Mouse (Mus musculus) hindbrain, postnatal 0 days (tissue): ENCODE data around the gene Farp1. TPM values are rescaled to one million over a fixed set of nuclear protein-coding genes. Genes with fewer than 3 reads are reported as not detected.

Experiments used
- ATAC-seq: fragments of 200-750 bp; cut with Nextera tagmentation; 2 replicates; pipeline ENCODE4 v1.8.0; 2017; ENCODE audit warnings: mild to moderate bottlenecking, moderate TSS enrichment, moderate library complexity
- DNase-seq: peaks from one replicate; pipeline ENCODE4 v3.0.0-alpha.2; 2015; ENCODE audit warnings: low spot score
- H3K27ac ChIP-seq: fragments of 300-500 bp; sonication (generic); 2 replicates; pipeline ENCODE4 v1.5.1; 2014; ENCODE audit warnings: mild to moderate bottlenecking
- H3K27me3 ChIP-seq: fragments of 300-500 bp; sonication (generic); 2 replicates; pipeline ENCODE4 v1.6.1; 2014; ENCODE audit warnings: low read length, mixed read lengths; ENCODE audit not compliant: insufficient read depth
- H3K36me3 ChIP-seq: fragments of 300-500 bp; sonication (generic); 2 replicates; pipeline ENCODE4 v1.6.1; 2014; ENCODE audit warnings: low read length, mixed read lengths; ENCODE audit not compliant: insufficient read depth
- H3K4me1 ChIP-seq: fragments of 300-500 bp; sonication (generic); 2 replicates; pipeline ENCODE4 v1.6.1; 2014; ENCODE audit warnings: antibody characterized with exemption, low read length, mixed read lengths; ENCODE audit not compliant: insufficient read depth
- H3K4me2 ChIP-seq: fragments of 300-500 bp; sonication (generic); 2 replicates; pipeline ENCODE4 v1.6.1; 2014; ENCODE audit warnings: low read depth, mild to moderate bottlenecking, low read length, moderate library complexity, mixed read lengths
- H3K4me3 ChIP-seq: fragments of 300-500 bp; sonication (generic); 2 replicates; pipeline ENCODE4 v1.5.1; 2014; ENCODE audit warnings: low read length
- H3K9ac ChIP-seq: fragments of 300-500 bp; sonication (generic); replicated peaks from 2 replicates; pipeline ENCODE4 v1.6.1; 2014; ENCODE audit warnings: mild to moderate bottlenecking, low read length, moderate library complexity, mixed read lengths
- H3K9me3 ChIP-seq: fragments of 300-500 bp; sonication (generic); 2 replicates; pipeline ENCODE4 v1.6.1; 2016; ENCODE audit warnings: low read length, mixed read lengths
- CTCF ChIP-seq: IDR thresholded peaks from 2 replicates; pipeline ENCODE4 v1.5.1; 2016; ENCODE audit warnings: antibody characterized with exemption, control low read depth, low read depth
- WGBS: fragments of 180-500 bp; shearing (Covaris S2); extraction: QIAGEN DNeasy Blood & Tissue Kit; methylation state at CpG from one replicate; pipeline ENCODE4 v1.1.7; 2014; 5-methylcytosine and 5-hydroxymethylcytosine counted together
- polyA plus RNA-seq: library from polyadenylated mRNA; unstranded; fragments of >200 nt; fragmentation: Nextera tagmentation; extraction: Ambion mirVana; gene quantifications from 2 replicates; pipeline ENCODE4 v1.2.1, GENCODE M21; 2015
- total RNA-seq: library from RNA; depleted of rRNA; stranded (reverse); fragments of >200 nt; gene quantifications from 2 replicates; pipeline ENCODE4 v1.2.3, GENCODE M21; 2014

The Farp1 gene
- total and polyA plus RNA-seq, 2 experiments from 2014 or later: 31.7 to 99.0 TPM

DNA sequence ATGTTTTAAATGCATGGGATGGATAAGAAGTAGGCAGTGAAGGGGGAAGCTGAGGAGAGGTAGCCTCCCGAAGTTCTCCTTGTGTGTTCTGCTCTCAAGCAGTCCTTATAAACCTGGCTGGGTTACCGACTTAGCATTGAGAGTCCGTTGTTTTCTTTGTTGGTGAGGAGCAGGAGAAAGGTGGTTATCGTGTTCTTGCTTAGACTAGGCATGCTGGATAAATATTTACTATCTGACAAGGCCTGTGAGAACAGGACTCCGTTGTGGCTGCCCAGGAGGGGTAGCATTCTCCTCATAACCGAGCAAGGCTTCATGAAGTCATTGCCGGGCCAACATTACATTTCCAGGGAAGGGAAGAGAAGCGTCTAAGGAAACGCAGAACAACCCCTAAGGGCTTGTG lies 135.3 kb downstream of the Farp1 start:
- Histone ChIP-seq H3K4me3 (no peak overlapping the region), H3K9me3 (no peaks in the 10 kb centered on the region), H3K27ac (no peak overlapping the region), H3K9ac (no peak overlapping the region), H3K36me3 (no peaks in the 10 kb centered on the region), H3K4me1 (peaks cover 24% of the 10 kb centered on the region), H3K27me3 (no peaks in the 10 kb centered on the region), H3K4me2 (no peak overlapping the region)
- DNase-seq (no peak), ATAC-seq (no peak)
- no peak for TF ChIP-seq CTCF
- WGBS: 88% methylated on average over 9 of the region's 9 CpGs

DNA sequence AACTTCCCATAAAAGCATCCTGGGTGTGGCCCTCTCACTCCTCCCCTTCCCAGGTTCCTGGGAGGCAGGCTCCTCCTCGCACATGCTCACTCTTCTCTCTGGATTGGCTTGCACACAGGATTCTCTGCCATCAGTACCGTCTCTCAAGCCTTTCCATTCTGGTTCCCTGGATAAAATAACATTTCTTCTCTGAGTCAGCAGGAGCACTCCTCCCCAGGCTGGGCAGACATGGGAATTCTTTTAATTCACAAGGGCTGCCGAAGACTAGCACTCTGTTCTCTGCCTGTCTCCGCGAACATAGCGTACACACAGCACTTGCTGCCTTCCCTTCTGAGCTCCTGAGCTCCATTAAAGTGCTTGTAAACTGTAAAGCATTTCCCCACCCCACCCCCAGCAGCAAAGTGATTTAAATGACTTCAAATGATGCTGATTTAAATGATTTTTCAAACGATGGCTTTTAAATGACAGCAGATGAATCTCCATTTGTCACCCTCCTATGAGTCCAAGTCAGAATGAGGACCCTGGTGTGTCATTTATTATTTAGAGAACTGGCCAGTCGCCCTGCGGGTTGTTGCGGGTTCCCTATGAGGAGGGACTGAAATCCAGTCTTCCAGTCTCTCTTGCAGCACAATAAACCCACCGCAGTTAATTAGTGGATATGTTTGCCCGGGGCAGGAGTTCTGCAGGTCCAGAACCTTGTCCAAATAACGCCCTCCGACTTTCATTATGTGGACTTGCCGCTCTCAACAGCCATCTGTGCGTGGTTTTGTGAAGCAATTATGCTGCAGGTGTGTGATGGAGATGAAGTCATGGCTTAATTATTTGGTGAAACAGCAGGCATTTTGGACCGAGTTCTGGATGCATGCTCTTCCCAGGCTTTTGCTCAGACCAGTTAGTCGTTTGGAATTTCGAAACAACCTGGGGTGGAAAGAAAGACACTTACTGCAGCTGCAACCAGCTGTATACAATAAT lies 137.4 kb downstream of the Farp1 start:
- peak overlapping the region; percentile 48 for H3K4me2 ChIP-seq
- TF ChIP-seq CTCF: no peak
- DNase-seq (peak; percentile 66), ATAC-seq (peak; percentile 69)
- peaks cover 24% of the 10 kb centered on the region for H3K4me1 ChIP-seq
- no peaks in the 10 kb centered on the region for H3K27me3 ChIP-seq
- WGBS: 16% methylated on average over 19 of the region's 19 CpGs
- H3K27ac ChIP-seq: peak overlapping the region; percentile 76
- no peaks in the 10 kb centered on the region for H3K36me3 ChIP-seq
- H3K4me3 ChIP-seq: peak overlapping the region; percentile 16
- no peaks in the 10 kb centered on the region for H3K9me3 ChIP-seq
- H3K9ac ChIP-seq: peak overlapping the region; percentile 38

DNA sequence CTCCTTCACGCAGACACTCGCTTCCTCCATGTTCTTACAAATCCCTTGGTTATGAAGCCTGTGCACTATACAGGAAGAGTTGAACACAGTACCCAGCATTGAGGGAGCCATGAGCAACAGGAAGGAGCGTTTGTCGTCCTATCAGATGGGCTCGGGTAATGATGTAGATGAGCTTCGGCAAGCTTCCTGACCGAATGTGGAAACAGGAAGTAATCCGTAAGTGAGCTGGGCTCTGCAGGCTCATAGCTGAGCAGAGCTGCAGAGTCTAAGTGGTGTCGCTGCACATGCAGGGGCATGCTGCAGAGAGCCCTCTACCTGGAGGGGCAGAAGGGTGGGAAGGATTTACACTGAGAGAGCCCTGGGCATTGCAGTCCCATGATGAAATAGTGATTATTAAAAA lies 140.4 kb downstream of the Farp1 start:
- peaks cover 24% of the 10 kb centered on the region for H3K4me1 ChIP-seq
- H3K27ac ChIP-seq: no peak overlapping the region
- ATAC-seq (no peak), DNase-seq (no peak)
- WGBS: 85% methylated on average over 9 of the region's 9 CpGs
- H3K9ac ChIP-seq: no peak overlapping the region
- no peak for TF ChIP-seq CTCF
- H3K4me2 ChIP-seq: no peak overlapping the region
- no peaks in the 10 kb centered on the region for H3K9me3 ChIP-seq
- H3K4me3 ChIP-seq: no peak overlapping the region
- no peaks in the 10 kb centered on the region for H3K36me3 ChIP-seq
- no peaks in the 10 kb centered on the region for H3K27me3 ChIP-seq

DNA sequence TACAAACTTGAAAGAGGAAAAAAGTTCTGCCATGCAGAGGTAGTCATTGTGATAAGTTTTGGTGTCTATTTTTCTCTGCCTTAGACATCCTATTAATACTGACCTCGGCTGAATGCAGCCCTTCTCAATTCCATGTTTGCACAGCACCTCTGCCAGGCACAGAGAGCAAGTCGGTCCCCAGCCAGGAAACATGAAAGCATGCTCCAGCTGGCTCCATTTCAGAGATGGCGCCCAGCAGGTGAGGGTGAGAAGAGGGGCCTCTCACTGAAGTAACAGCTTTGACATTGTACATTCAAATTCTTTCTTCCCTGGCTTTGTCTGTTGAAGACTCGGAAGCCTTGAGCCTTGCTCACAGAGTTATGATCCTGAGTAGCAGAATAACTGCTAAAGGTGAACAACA lies 140.9 kb downstream of the Farp1 start:
- no peak for DNase-seq
- WGBS: 52% methylated on average over 4 of the region's 4 CpGs
- ATAC-seq: no peak
- no peaks in the 10 kb centered on the region for H3K27me3 ChIP-seq
- H3K4me3 ChIP-seq: no peak overlapping the region
- H3K36me3 ChIP-seq: no peaks in the 10 kb centered on the region
- H3K9me3 ChIP-seq: no peaks in the 10 kb centered on the region
- H3K27ac ChIP-seq: no peak overlapping the region
- H3K4me2 ChIP-seq: no peak overlapping the region
- TF ChIP-seq CTCF: no peak
- peaks cover 24% of the 10 kb centered on the region for H3K4me1 ChIP-seq
- no peak overlapping the region for H3K9ac ChIP-seq

DNA sequence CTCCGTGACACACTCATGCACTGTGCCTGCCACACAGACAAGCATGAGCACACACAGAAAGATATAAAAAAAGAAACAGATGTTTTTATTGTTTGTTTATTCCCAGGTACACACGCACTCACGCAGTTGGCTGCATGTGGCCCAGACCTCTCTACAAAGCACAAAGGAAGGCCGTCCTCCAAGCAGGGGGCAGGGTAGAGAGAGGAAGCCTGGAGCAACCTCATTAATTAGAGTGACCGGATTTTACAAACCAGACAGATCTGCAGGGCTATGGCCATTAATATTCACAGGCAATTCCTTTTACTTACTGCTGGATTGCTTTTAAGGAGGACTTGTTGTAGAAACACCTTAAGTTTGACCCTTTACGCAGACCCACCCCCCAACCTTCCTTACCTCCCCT lies 142.9 kb downstream of the Farp1 start:
- Histone ChIP-seq H3K27me3 (no peaks in the 10 kb centered on the region), H3K4me3 (no peak overlapping the region), H3K36me3 (no peaks in the 10 kb centered on the region), H3K9me3 (no peaks in the 10 kb centered on the region), H3K27ac (no peak overlapping the region), H3K4me1 (peaks cover 10% of the 10 kb centered on the region), H3K9ac (no peak overlapping the region), H3K4me2 (no peak overlapping the region)
- no peak for DNase-seq
- WGBS: 69% methylated on average over 6 of the region's 6 CpGs
- no peak for TF ChIP-seq CTCF
- ATAC-seq: 0 out of 2 replicates have a peak, but pooled peaks have one; percentile 16

DNA sequence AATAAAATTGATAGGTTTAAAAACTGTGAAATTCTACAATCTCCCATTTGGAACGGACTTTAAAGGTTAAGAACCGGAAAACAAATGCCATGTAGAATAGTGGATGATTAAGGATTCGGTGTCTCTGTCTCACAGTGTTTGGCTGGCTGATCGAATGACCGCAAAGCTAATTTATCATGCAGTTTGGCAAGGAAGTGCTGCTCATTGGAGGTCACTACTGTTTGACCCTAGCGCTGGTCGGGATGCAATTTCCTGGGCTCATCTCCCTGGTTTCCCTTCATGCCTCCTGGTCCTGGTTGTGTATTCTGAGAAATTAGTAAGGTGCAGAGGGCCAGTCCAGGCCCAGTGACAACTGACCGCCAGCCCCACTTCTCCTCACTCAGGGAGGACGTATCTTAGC lies 145.6 kb downstream of the Farp1 start:
- no peak overlapping the region for H3K9ac ChIP-seq
- no peaks in the 10 kb centered on the region for H3K4me1 ChIP-seq
- H3K27ac ChIP-seq: no peak overlapping the region
- no peaks in the 10 kb centered on the region for H3K9me3 ChIP-seq
- 69% methylated on average over 9 of the region's 9 CpGs for WGBS
- no peaks in the 10 kb centered on the region for H3K27me3 ChIP-seq
- no peak overlapping the region for H3K4me2 ChIP-seq
- ATAC-seq: no peak
- H3K4me3 ChIP-seq: no peak overlapping the region
- no peaks in the 10 kb centered on the region for H3K36me3 ChIP-seq
- TF ChIP-seq CTCF: no peak
- no peak for DNase-seq

DNA sequence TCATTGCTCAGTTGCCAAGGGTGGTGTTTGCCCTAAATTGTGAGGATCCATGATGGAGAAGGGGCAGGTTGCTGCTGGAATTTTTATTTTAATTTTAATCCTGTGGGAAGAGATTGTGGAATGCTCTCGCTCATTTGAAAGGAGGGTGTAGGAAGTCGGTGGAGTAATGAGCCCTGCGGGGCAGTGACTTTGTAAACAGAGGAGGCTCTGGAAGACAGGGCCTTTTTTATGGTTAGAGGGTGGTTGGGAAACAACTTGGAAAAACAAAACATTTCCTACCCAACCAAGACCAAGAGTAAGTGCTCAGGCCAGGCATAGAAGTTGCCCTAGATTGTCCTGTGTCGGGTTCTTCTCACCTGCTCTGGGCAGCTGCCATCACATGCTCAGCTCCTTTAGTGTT lies 146.8 kb downstream of the Farp1 start:
- Histone ChIP-seq H3K9me3 (no peaks in the 10 kb centered on the region), H3K4me1 (no peaks in the 10 kb centered on the region), H3K4me2 (no peak overlapping the region), H3K9ac (no peak overlapping the region), H3K36me3 (no peaks in the 10 kb centered on the region), H3K4me3 (no peak overlapping the region), H3K27me3 (no peaks in the 10 kb centered on the region), H3K27ac (no peak overlapping the region)
- no peak for ATAC-seq
- 73% methylated on average over 4 of the region's 4 CpGs for WGBS
- no peak for DNase-seq
- no peak for TF ChIP-seq CTCF
